Mouse (Mus musculus) midbrain, postnatal 0 days (tissue): ENCODE data around the gene Sytl5. TPM values are rescaled to one million over a fixed set of nuclear protein-coding genes. Genes with fewer than 3 reads are reported as not detected.

ENCODE experiments used
- ATAC-seq: fragments of 200-750 bp; cut with Nextera tagmentation; 2 replicates; pipeline ENCODE4 v1.8.0; 2017; ENCODE audit warnings: moderate number of reproducible peaks, mild to moderate bottlenecking, moderate TSS enrichment, moderate library complexity; ENCODE audit not compliant: low FRiP score
- DNase-seq: peaks from one replicate; pipeline ENCODE4 v3.0.0-alpha.2; 2015; ENCODE audit warnings: low spot score
- H3K27ac ChIP-seq: fragments of 300-500 bp; sonication (generic); 2 replicates; pipeline ENCODE4 v1.5.1; 2014; ENCODE audit warnings: low read depth, mild to moderate bottlenecking, low read length, mixed read lengths
- H3K27me3 ChIP-seq: fragments of 300-500 bp; sonication (generic); 2 replicates; pipeline ENCODE4 v1.6.1; 2014; ENCODE audit warnings: low read length, control low read depth, mixed read lengths; ENCODE audit not compliant: insufficient read depth
- H3K36me3 ChIP-seq: fragments of 300-500 bp; sonication (generic); 2 replicates; pipeline ENCODE4 v1.6.1; 2014; ENCODE audit warnings: low read length, control low read depth, mixed read lengths; ENCODE audit not compliant: insufficient read depth
- H3K4me1 ChIP-seq: fragments of 300-500 bp; sonication (generic); 2 replicates; pipeline ENCODE4 v1.6.1; 2014; ENCODE audit warnings: mild to moderate bottlenecking, control low read depth, antibody characterized with exemption, low read length, mixed read lengths; ENCODE audit not compliant: insufficient read depth
- H3K4me2 ChIP-seq: fragments of 300-500 bp; sonication (generic); 2 replicates; pipeline ENCODE4 v1.6.1; 2014; ENCODE audit warnings: low read depth, mild to moderate bottlenecking, low read length, mixed read lengths; ENCODE audit not compliant: poor library complexity, severe bottlenecking
- H3K4me3 ChIP-seq: fragments of 300-500 bp; sonication (generic); 2 replicates; pipeline ENCODE4 v1.5.1; 2014; ENCODE audit warnings: low read depth, mild to moderate bottlenecking, low read length, moderate library complexity
- H3K9ac ChIP-seq: fragments of 300-500 bp; sonication (generic); replicated peaks from 2 replicates; pipeline ENCODE4 v1.6.1; 2014; ENCODE audit warnings: mild to moderate bottlenecking, low read length, moderate library complexity, mixed read lengths; ENCODE audit not compliant: poor library complexity, severe bottlenecking
- H3K9me3 ChIP-seq: fragments of 300-500 bp; sonication (generic); 2 replicates; pipeline ENCODE4 v1.6.1; 2016; ENCODE audit warnings: low read length, control low read depth
- CTCF ChIP-seq: IDR thresholded peaks from 2 replicates; pipeline ENCODE4 v1.5.1; 2016; ENCODE audit warnings: antibody characterized with exemption, mild to moderate bottlenecking
- WGBS: fragments of 180-500 bp; shearing (Covaris S2); extraction: QIAGEN DNeasy Blood & Tissue Kit; methylation state at CpG from one replicate; pipeline ENCODE4 v1.1.7; 2014; 5-methylcytosine and 5-hydroxymethylcytosine counted together
- polyA plus RNA-seq: library from polyadenylated mRNA; unstranded; fragments of >200 nt; fragmentation: Nextera tagmentation; extraction: Ambion mirVana; gene quantifications from 2 replicates; pipeline ENCODE4 v1.2.1, GENCODE M21; 2015
- total RNA-seq: library from RNA; depleted of rRNA; stranded (reverse); fragments of >200 nt; gene quantifications from 2 replicates; pipeline ENCODE4 v1.2.3, GENCODE M21; 2014

The Sytl5 gene
- total and polyA plus RNA-seq, 2 experiments from 2014 or later = 0.27 to 0.36 TPM

DNA sequence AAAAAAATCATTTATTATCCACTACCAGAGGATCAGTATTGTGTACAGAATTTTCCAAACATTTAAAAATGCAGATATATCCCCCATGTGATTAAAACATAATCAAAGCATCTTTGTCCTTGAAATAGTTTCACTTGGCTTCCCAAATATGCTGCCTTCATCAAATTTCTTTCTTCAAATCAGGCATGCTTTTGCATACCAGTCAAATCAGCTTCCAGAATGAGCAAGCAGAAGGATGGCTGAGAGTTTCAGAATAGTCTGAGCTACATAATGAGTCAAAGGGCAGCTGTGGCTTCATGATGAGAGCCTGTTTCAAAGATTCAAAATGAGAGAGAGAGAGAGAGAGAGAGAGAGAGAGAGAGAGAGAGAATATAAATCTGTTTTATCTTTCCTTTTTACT lies 48.4 kb downstream of the Sytl5 start:
- ATAC-seq (no peak), DNase-seq (no peak)
- no peaks in the 10 kb centered on the region for H3K36me3 ChIP-seq
- no peak overlapping the region for H3K4me2 ChIP-seq
- H3K27me3 ChIP-seq = no peaks in the 10 kb centered on the region
- H3K9ac ChIP-seq = no peak overlapping the region
- no peak overlapping the region for H3K4me3 ChIP-seq
- H3K4me1 ChIP-seq = no peaks in the 10 kb centered on the region
- no peaks in the 10 kb centered on the region for H3K9me3 ChIP-seq
- no peak for TF ChIP-seq CTCF
- no peak overlapping the region for H3K27ac ChIP-seq

DNA sequence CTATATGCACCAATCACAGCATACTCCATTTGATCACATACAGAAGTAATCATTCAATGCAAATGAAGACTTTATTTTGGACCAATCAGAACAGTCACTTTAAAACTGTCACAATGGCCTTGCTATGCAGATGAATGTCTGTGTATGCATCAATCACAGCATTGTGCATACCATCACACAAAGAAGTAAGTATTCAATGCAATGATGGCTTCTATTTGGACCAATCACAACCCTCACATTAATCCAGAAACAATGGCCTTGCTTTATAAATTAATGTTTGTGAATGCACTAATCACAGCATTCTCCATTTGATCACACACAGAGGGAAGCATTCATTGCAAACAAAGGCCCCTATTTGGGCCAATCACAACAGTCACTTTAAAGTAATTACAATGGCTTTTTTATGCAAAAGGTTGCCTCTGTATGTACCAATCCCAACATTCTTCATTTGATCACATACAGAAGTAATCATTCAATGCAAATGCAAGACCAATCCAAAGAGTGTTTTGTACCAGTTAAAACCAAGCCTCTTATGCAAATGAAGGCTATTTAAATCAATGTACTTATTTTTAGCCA lies 98.8 kb downstream of the Sytl5 start:
- H3K36me3 ChIP-seq = no peaks in the 10 kb centered on the region
- no peak for TF ChIP-seq CTCF
- no peaks in the 10 kb centered on the region for H3K4me1 ChIP-seq
- DNase-seq = no peak
- H3K9me3 ChIP-seq = no peaks in the 10 kb centered on the region
- ATAC-seq = no peak
- no peaks in the 10 kb centered on the region for H3K27me3 ChIP-seq
- H3K27ac ChIP-seq = no peak overlapping the region
- H3K9ac ChIP-seq = no peak overlapping the region
- H3K4me2 ChIP-seq = no peak overlapping the region
- no peak overlapping the region for H3K4me3 ChIP-seq

DNA sequence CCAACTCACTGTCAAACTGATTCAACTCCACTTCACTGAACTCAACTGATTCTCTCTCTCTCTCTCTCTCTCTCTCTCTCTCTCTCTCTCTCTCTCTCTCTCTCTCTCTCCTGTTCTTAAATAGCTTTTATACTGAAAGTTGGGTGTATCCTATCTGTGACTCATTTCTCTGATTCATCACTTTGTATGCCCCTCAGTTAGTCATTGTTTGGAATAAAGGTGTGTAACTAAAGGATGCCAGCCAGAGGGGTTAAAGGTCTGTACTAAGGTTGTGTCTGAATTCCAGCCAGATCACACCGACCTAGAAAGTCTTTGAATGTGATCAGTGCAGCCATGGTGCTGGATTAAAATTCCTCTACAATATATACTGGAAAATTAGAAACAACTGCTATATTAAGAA lies 115.3 kb downstream of the Sytl5 start:
- TF ChIP-seq CTCF = no peak
- Histone ChIP-seq H3K4me2 (no peak overlapping the region), H3K9ac (no peak overlapping the region), H3K36me3 (no peaks in the 10 kb centered on the region), H3K4me1 (no peaks in the 10 kb centered on the region), H3K4me3 (no peak overlapping the region), H3K27ac (no peak overlapping the region), H3K27me3 (no peaks in the 10 kb centered on the region), H3K9me3 (no peaks in the 10 kb centered on the region)
- ATAC-seq (no peak), DNase-seq (no peak)
- WGBS = 53% methylated on average over 1 of the region's 1 CpGs

DNA sequence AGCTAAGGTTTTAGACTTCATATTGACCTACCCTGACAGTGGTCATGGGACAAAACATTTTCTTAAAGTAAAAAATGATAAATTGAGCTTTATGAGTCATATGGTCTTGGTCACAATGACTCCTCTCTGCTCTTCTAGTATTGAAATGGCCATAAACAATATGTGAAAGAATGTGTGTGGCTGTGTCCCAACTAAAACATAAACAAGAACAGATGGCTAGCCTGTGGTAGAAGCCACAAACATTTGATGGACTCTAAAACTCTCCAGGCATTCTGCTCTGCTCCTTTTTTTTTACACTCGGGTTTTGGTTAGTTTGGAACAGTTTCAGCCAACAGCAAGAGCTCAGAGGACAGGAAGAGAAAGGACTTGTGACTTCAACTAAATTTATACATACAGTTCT lies 120.5 kb downstream of the Sytl5 start:
- Histone ChIP-seq H3K4me2 (no peak overlapping the region), H3K4me1 (no peaks in the 10 kb centered on the region), H3K27me3 (no peaks in the 10 kb centered on the region), H3K9ac (no peak overlapping the region), H3K27ac (no peak overlapping the region), H3K4me3 (no peak overlapping the region), H3K9me3 (no peaks in the 10 kb centered on the region), H3K36me3 (no peaks in the 10 kb centered on the region)
- DNase-seq (no peak), ATAC-seq (no peak)
- no peak for TF ChIP-seq CTCF
- 65% methylated on average over 1 of the region's 1 CpGs for WGBS

DNA sequence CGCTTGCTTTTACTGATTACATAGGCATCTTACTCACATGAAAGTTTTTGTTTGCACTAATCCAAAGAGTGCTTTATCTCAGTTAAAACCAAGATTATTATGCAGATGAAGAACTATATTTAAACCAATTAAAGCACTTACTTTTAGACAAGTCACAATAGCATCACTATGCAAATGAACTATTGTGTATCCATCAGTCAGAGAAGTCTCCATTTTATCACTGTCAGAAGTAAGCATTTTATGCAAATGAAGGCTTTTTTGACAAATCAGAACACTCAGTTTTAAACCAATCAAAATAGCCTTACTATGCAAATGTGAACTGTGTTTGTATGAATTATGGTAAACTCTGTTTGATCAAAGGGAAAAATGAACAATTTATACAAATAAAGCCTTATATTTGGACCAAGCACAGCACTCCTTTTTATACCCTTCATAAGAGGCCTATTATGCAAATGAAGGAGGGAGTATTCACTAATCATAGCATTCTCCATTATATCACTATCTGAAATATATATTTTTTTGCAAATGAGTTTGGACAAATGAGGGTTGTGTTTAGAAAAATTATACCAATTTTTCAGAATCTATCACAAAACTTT lies 122.4 kb downstream of the Sytl5 start:
- H3K4me3 ChIP-seq = no peak overlapping the region
- no peak overlapping the region for H3K9ac ChIP-seq
- ATAC-seq (no peak), DNase-seq (no peak)
- 93% methylated on average over 1 of the region's 1 CpGs for WGBS
- no peak overlapping the region for H3K4me2 ChIP-seq
- H3K9me3 ChIP-seq = no peaks in the 10 kb centered on the region
- no peaks in the 10 kb centered on the region for H3K36me3 ChIP-seq
- no peak for TF ChIP-seq CTCF
- no peak overlapping the region for H3K27ac ChIP-seq
- no peaks in the 10 kb centered on the region for H3K4me1 ChIP-seq
- H3K27me3 ChIP-seq = no peaks in the 10 kb centered on the region

DNA sequence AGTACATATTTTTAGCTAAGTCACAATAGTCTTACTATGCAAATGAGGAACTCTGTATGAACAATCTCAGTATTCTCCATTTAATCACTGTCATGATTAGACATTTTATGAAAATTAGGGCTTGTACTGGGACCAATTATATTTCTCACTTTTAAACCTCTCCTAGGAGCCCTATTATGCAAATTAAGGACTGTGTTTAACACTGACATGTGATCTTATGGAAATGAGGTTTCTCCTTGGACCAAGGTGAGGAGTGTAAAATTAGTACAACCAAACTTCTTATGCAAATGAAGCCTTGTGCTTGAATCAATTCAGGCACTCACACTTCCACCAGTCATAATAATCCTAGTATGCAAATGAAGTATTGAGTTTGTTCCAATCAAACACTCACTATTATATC lies 124.8 kb downstream of the Sytl5 start:
- Histone ChIP-seq H3K9me3 (no peaks in the 10 kb centered on the region), H3K36me3 (no peaks in the 10 kb centered on the region), H3K27ac (no peak overlapping the region), H3K4me3 (no peak overlapping the region), H3K9ac (no peak overlapping the region), H3K27me3 (no peaks in the 10 kb centered on the region), H3K4me1 (no peaks in the 10 kb centered on the region), H3K4me2 (no peak overlapping the region)
- no peak for ATAC-seq
- no peak for TF ChIP-seq CTCF
- DNase-seq = no peak
